Mouse (Mus musculus) megakaryocyte-erythroid progenitor cell, adult 5-6 weeks (primary cell): ENCODE data around the gene Cox6b1. TPM values are rescaled to one million over a fixed set of nuclear protein-coding genes. Genes with fewer than 3 reads are reported as not detected.
A peak's percentile ranks its signal among the peaks of the same experiment; 100 is the strongest.

Experiments
- ATAC-seq: replicated peaks from 2 replicates; pipeline ENCODE4 v1.8.0; 2016; ENCODE audit warnings: mild to moderate bottlenecking, inconsistent platforms; ENCODE audit not compliant: severe bottlenecking, poor library complexity, low FRiP score, low TSS enrichment
- total RNA-seq, 2 experiments: library from RNA; stranded (forward) in 1 of 2; stranded (reverse) in 1 of 2; fragments of 200-1000, 215-1000 nt in 1 of 2; fragments of >200 nt in 1 of 2; fragmentation: Nextera tagmentation in 1 of 2; gene quantifications; 2 replicates each; pipeline ENCODE4 v1.2.3; 2014 to 2017

Gene Cox6b1
- total RNA-seq, 2 experiments from 2014 or later: 665 to 755 TPM

DNA sequence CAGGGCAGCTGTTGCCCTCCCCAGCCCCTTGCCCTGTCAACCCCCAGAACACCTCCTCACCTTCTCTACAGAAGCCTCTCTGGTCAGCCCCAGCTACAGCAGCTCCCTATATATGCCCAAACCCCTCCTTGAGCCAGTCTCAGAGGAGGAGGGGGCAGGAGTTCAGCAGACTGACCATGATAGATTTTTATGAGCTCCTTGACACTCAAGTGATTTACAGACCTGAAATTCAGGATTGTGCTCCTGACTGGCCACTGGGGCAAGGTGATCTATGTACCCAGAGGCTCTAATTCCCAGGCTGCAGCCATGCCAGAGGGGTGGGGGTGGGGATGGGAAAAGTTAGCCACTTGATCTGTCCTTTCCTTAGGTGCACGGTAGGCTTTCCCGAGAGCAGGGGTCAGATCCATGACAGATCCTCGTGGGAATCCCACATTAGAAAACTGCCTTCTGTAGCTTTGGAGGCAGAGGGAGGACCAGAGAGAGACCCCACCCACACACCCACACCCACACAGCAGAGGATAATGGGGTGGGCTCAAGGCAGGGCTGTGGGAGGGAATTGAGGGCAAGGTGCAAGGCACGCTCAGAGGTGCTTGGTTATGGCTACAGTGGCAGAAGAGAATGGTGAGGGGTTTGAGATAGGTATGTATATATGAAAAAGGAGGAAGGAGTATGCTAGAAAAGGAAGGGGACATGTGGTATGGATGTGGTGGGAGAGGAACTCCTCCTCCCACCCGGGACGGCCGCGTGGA, 13.1 kb downstream of the Cox6b1 start, which contains the start of gene Upk1a:
Upk1a (minus strand) TSS at position 194 of the 749 bp plus-strand sequence.
- ATAC-seq: no peak

DNA sequence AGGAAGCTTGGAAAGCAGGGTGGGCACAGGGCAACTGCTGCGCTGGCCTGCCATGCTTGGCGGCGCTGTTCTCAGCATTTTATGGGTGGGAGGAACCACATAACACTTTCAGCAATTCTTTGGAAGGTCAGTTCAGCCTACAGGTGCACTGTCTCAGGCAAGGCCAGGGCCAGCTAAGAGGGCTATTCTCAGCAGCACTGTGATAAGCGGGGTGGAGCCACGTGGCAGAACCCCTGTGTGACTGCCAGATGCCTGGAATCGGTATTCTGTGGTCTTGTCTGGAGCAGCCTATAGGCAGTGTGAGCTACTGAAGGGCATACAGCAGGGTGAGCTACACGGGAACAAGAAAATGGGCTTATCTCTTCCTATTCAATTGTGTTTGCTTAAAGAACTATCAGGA, 15.9 kb downstream of the Cox6b1 start:
- ATAC-seq: 0 out of 2 replicates have a peak, but pooled peaks have one; percentile 18

DNA sequence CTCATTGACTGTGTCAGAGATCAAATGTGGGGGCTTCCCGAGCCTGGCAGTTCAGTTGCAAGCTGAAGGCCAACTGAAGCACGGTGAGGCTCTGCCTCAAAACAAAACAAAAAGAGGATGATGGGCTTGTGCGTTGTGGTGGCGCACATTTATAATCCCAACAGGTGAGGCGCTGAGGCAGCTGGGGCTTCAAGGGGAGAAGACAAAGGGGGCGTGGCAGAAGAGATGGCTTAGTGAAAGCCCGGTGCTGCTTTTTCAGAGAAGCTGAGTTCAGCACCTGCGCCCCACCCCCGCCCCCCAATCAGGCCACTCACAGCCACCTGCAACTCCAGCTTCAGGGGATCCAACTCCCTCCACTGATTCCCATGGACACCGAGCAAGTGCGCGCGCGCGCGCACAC, 17.5 kb downstream of the Cox6b1 start:
- no peak for ATAC-seq

DNA sequence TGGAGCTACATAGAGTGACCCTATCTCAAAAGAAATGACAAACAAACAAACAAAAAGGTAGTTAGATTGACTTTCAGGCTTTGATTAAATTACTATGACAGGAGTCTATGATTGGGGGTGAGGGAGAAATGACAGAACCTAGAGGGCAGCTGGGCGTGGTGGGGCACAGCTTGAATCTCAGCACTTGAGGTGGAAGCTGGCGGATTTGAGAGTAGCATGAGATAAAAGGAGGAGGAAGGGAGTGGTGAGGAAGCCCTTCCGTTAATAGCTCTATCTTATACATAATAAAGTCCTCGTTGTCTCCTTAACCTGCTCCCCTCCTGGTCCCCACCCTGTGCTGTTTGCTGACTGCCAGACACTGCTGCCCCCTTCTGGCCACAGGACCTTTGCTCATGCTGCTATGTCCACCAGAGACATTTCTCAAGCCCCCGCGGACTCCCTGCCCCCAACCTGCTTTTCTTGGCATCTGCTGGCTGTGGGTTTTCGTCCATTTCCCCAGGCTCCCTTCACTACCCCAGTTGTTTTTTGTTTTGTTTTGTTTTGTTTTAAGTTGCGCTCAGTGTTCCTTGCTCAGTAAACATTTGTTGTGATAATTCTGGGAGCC, 18.1 kb downstream of the Cox6b1 start:
- peak; percentile 84 for ATAC-seq

DNA sequence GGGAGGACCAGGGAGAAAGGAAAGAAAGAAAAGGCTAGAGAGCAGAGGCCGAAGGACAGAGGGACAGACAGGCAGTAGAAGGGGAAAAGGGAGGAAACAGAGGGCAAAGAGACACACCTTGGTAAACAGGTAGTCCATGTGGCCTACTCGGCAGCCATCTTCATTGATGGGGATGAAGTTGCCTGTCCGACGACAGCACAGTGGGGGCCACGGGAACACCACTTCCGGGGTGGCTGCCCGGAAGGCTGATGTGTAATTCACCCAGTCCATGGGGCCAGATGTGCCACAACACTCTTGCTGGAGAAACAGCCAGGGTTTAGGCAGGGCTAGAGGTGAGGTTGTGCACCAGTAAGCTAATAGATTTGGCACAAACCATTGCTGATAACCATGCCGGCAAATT, 21.0 kb downstream of the Cox6b1 start:
- no peak for ATAC-seq

DNA sequence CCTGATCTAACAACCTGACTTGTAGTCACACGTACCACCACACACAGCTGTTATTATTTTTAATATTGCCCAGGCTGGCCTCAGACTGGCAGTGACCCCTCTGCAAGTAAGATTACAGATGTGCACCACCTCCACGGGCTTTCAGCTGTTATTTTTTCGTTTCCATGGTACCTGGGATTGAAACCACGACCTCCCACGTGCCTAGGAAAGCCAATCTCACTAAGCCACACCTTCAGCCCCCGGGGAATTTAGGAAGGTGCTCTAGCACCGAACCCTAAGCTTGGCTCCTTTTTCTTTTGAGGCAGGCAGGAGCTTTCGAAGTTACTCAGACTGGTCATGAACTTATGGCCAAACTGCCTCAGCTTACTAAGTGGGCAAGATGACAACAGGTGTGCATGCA, 21.5 kb downstream of the Cox6b1 start:
- no peak for ATAC-seq

DNA sequence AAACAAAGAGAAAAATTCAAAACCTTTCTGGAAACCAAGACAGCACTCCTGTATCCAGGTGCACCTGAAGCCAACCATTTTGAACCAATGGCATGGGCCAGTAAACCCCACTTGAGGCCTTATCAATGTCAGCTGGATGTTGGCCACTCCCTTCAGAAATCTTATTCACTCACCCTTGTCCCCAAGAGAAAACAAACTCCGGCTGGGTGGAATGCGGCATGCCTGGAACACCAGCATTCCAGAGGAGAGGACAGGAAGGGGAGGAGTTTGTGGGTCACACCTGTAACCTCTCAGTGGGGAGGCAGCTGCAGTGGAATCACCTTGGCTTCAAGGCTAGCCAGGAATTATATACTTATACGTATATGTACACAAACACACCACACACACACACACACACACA, 23.4 kb downstream of the Cox6b1 start:
- ATAC-seq: no peak

DNA sequence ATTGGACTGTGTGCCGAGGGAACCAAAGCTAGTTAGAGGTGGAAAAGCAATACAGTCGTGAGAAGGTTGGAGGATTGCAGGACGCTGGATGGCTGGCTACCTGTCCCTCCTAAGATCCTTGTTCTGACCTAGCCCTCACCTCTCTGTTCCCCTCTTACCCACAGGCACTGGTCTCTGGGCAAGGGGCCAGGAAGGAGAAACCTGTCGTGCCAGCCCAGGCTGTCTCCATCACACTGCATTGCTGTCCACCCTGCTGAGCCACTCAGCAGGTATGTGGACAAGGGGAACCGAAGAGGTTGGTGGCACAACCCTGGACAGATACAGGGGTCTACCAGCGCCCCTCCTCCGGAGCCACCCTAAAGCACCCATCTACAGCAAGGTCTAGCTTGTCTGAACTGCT, 25.3 kb downstream of the Cox6b1 start:
- no peak for ATAC-seq

DNA sequence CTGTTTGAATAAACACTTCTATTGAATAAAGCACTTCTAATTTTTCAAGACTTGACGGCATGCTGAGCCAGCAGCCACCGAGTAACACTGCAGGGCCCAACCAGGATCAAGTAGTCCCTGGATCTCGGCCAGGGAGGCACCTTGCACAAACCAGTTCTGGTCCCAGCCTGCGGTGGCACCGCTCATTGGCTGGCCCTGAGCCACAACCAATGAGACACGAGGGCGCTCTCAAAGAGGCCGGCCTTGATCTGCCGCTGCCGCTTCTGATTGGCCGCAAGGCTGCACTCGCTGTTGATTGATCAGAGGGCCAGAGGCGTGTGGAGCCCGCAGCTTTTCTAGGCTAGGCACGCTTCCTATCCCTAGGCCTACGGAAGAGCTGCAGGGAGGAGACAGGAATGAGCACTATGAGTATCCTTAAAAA, 26.0 kb downstream of the Cox6b1 start:
- ATAC-seq: peak; percentile 99

DNA sequence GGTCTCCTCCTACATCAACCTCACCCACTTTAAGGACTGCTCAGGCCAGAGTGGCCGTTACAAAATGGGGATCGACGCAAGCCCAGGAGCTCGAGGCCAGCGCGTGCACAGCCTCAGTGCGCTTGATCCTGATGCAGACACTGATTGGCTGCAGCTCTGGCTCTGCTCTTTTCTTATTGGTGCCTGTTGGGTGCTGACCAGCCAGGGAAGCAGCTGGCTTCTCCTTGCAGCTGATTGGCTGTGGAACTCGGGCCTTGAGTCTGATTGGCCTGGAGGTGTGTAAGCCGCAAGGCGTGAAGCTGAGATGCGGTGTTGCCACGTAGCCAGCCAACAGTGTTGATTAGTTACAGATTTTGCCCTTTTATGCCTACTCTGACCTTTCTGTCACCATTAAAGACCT, 27.2 kb downstream of the Cox6b1 start, which contains the start of gene Zbtb32:
Zbtb32 (minus strand) TSS at position 124 of the 400 bp plus-strand sequence.
- no peak for ATAC-seq

DNA sequence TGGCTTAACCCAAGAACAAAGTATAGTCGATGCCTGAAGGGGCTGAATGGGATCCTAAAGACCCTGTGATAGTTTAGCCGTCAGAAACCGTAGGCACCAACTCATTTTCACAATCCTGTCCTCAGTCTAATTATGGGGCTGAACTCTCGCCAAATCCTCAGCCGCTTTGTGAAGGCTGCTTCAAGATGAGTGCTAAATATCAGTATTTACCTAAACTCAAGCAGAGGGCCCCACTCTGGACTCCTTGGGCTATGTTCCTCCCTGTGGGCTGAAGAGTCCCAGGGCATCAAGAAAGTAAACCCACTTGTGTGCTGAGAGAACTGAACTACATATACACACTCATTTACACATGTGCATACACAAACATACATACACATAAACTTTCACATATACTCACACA, 29.1 kb downstream of the Cox6b1 start:
- ATAC-seq: no peak

DNA sequence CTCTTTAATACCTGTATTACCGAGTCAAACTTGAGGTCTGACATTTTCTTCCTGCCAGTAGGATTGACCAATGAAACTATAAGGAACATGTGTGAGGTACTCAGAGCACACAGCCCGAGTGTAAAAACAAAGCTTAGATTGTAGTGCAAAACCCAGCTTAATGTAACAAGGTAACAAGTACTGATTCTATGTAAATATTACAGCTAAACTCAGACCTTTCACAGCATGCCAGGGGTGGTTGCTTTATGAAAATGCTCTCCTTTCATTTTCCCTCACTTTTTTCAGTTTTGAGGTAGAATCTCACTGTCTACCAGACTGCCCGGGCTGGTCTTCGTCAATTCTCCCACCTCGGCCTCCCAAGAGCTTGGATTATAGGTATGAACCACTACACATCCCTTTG, 29.9 kb downstream of the Cox6b1 start:
- no peak for ATAC-seq

DNA sequence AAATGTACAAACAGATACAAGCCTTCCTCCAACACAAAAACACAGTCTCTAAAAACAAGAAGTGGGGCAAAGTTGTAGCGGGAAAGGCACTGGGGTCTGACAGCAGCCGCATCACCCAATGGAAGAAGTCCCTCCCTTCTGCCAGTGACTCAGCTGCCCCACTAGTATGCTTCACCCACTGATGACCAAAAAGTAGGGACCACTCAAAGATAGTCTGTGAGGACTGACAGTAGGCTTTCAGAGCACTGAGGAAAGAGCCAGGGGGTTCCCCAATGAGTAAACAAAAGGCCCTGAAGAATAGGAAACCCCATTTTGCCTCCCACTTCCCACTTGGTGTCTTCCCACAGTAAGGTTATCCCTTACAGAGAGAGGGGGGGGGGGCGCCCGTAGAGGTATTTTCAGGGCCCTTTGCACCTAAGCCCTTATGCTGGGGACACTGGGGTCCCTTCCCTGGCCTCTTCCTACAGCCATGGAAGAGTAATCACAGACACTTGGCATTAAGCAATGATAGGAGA, 31.4 kb downstream of the Cox6b1 start:
- no peak for ATAC-seq

DNA sequence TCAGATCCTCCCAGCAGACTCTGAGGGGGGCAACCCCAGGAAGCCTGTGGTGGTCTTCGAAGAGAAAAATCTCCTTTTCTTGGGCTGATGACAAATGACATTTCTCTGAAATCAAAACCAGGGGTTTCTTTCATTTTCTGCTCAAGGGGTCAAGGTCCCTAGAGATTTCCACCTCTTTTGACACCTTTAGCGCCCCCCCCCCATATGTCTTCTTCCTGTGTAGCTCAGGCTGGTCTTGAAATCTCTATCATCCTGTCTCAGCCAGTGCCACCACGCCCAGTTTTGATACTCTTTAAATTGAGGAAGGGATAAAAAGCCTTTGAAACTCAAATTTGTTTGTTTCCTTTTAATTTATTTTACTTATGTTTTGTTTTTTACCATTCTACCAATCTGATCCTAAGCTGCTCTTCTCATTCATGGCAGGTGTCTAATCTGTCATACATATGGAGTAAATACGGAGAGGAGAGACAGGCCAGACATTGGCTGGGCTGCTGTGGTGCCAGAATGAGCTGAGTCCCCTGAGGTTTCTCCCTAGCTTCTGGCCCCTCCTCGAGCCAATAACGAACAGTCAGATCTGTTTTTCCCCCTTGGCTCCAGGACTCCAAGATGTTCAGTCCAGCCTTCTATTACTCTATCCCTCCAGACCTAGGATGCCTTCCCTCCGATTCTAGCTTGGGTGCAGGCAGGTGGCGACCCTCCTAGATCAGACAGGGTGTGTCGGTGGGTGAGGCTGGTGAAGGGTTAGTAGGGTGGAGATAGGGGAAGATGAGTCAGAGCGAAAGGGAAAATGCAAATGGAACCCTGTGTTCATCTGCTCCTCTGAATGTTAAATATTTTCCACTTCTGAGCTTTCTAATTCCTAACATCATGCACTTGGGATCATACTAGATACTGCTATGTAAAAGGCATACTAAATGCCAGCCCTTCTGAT, 32.1 kb downstream of the Cox6b1 start:
- ATAC-seq: no peak

DNA sequence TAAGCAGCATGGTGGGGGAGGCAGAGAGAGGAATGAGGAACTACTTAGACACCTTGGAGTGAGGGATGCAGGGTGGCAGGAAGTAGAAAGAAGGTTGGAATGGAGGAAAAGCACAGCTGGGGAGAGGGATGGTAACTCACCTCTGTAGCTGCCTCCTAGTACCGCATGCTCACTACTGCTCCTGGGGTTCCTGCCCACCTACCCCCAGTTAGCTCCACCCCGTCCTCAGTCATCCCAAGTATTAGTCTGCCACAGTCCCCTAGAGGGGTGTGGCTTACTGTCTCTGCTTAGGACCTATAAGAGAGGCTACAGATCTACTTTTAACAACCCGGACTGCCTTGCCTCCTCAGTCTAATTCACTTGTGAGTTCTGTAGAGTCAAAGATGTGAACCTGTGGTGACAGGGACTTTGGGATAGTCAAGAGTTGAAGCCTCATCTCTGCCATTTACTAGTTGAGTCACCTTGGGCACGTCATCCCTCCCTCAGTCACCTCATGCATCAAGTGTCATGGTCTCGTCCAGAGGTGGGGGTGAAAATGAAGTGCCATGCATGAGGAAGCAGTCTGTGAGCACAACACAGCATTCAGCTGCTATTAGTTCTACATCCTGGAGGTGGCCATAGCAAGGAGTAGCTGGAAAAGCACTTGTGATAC, 33.1 kb downstream of the Cox6b1 start:
- no peak for ATAC-seq

DNA sequence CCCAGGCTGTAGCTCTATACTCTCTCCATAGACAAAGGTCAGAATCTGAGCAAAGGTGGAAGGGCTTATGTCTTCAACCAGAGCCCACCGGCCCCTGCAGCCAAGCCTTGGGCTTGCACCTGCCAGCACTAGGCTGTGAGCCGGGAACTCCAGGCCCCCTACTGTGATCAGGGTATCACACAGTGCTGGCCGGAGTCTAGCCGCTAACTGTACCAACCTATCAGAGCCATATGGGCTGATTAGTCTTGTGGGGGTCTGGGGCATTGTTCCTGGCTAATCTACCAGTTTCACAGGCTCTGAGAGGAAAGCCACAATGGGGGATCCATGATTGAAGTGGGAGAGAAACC, 34.4 kb downstream of the Cox6b1 start:
- no peak for ATAC-seq

DNA sequence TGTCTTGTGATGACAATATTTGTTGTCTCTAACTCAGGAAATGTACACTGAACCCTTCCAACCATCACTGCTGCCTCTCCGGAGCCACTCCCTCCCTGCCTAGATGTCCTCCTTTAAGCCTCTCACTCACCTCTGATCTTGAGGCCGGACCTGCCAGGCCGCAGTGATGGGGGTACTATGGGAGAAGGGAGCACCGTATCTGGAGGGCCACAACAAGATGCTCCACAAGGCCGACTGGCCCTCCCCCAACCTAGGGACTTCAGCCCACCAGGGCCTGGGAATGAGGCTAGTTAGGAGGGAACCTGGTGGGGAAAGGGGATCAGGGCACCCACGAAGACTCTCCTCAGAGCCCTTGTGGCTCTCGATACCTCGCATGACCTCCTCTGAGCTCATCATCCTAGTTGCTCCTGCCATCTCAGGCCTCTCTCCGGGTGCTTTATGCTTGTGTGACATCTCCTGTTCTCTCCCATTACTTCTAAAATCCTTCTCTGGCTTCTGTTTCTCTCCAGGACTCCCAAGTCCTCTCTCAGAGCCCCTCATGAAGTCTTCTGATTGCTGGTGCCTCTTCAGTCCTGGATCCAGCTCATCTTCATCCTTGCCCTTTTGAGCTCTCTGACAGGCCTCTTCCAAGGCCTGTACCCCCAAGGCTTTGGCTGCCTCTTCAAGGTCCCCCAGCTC, 34.9 kb downstream of the Cox6b1 start:
- no peak for ATAC-seq

DNA sequence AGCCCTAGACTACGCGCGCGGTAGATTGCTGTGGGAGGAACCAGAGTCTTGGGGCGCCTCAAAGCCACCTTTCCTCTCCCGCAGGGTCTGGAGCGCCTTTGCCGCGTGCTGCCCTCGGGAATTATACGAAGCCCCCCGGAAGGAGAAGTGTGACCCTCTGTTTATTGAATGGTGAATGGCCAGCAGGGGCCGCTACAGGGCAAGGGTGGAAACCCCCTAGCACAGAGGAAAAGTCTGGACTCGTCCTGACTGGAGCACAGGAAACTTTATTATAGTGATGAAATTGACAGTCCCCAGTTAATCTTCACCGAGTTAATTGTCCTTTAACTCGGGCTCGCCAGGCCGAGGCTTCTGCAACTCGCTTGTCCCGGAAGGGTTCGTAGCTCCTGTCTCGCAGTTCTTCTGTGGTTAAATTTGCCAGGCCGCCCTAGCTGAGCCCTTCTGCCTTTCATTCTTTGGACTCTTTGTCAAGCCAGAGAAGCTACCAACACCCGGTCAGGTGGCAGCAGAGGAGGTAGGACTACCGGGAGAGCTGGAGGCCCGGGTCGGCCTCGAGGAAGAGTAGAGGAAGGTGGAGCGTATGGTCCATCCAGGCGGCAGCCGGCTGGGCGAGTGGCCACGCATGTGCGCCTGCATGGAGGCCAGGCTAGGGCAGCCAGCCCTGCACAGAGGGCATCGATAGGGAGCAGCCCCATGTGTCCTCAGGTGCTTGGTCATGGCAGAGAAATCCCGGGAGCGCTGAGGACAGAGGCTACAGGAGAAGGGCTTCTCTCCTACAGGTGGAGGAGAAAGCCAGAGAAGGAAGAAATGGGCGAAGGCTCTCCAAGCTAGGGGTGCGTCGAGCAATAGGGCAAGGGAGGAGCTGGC, 36.3 kb downstream of the Cox6b1 start:
- peak; percentile 34; the same call in 1 of the 2 replicates for ATAC-seq
